Mouse (Mus musculus): ENCODE data around the gene Ptprt. TPM values are rescaled to one million over a fixed set of nuclear protein-coding genes. Genes with fewer than 3 reads are reported as not detected.
A peak's percentile ranks its signal among the peaks of the same experiment; 100 is the strongest.

The Ptprt gene
- total RNA-seq, 2 experiments from 2014 or later: 49.0 to 53.2 TPM

- no peak for DNase-seq (ENCODE audit: low spot score in 2 of 2)
Observed at GRCm38 (mm10) chr2:162001016-162001415, 659.9 kb downstream of the Ptprt start.

GRCm38 (mm10) chr2:161982311-161982710, 678.6 kb downstream of the Ptprt start:
- DNase-seq (ENCODE audit: low spot score in 2 of 2): peak in 1 of 2 experiments; percentile 19

GRCm38 (mm10) chr2:161961179-161962163, 699.5 kb downstream of the Ptprt start:
- peak in 1 of 2 experiments; percentile 10 for DNase-seq (ENCODE audit: low spot score in 2 of 2)

- DNase-seq (ENCODE audit: low spot score in 2 of 2): no peak
Observed at GRCm38 (mm10) chr2:161945424-161945823, 715.5 kb downstream of the Ptprt start.

GRCm38 (mm10) chr2:161944689-161945088, 716.3 kb downstream of the Ptprt start:
- DNase-seq (ENCODE audit: low spot score in 2 of 2): no peak

- no peak for DNase-seq (ENCODE audit: low spot score in 2 of 2)
Observed at GRCm38 (mm10) chr2:161941991-161942390, 719.0 kb downstream of the Ptprt start.

- DNase-seq (ENCODE audit: low spot score in 2 of 2): no peak
Observed at GRCm38 (mm10) chr2:161907214-161907613, 753.7 kb downstream of the Ptprt start.

- DNase-seq (ENCODE audit: low spot score in 2 of 2): no peak
Observed at GRCm38 (mm10) chr2:161902196-161902595, 758.8 kb downstream of the Ptprt start.

GRCm38 (mm10) chr2:161884446-161884845, 776.5 kb downstream of the Ptprt start:
- no peak for DNase-seq (ENCODE audit: low spot score in 2 of 2)

GRCm38 (mm10) chr2:161882580-161882979, 778.4 kb downstream of the Ptprt start:
- no peak for DNase-seq (ENCODE audit: low spot score in 2 of 2)

GRCm38 (mm10) chr2:161880941-161881340, 780.0 kb downstream of the Ptprt start:
- DNase-seq (ENCODE audit: low spot score in 2 of 2): no peak

GRCm38 (mm10) chr2:161865231-161865630, 795.7 kb downstream of the Ptprt start:
- DNase-seq (ENCODE audit: low spot score in 2 of 2): no peak

GRCm38 (mm10) chr2:161858813-161859212, 802.1 kb downstream of the Ptprt start:
- no peak for DNase-seq (ENCODE audit: low spot score in 2 of 2)

- no peak for DNase-seq (ENCODE audit: low spot score in 2 of 2)
Observed at GRCm38 (mm10) chr2:161858361-161858760, 802.6 kb downstream of the Ptprt start.

- DNase-seq (ENCODE audit: low spot score in 2 of 2): no peak
Observed at GRCm38 (mm10) chr2:161835001-161835400, 825.9 kb downstream of the Ptprt start.

GRCm38 (mm10) chr2:161833846-161834245, 827.1 kb downstream of the Ptprt start:
- DNase-seq (ENCODE audit: low spot score in 2 of 2): no peak

- DNase-seq (ENCODE audit: low spot score in 2 of 2): no peak
Observed at GRCm38 (mm10) chr2:161813326-161813725, 847.6 kb downstream of the Ptprt start.

GRCm38 (mm10) chr2:161808086-161808801, 852.7 kb downstream of the Ptprt start:
- peak; percentile 6 to 35 for DNase-seq (ENCODE audit: low spot score in 2 of 2)

- peak in 1 of 2 experiments; percentile 14 for DNase-seq (ENCODE audit: low spot score in 2 of 2)
Observed at GRCm38 (mm10) chr2:161806287-161807007, 854.5 kb downstream of the Ptprt start.

GRCm38 (mm10) chr2:161799946-161800345, 861.0 kb downstream of the Ptprt start:
- peak; percentile 50 to 82 for DNase-seq (ENCODE audit: low spot score in 2 of 2)

GRCm38 (mm10) chr2:161767528-161767927, 893.4 kb downstream of the Ptprt start:
- DNase-seq (ENCODE audit: low spot score in 2 of 2): peak in 1 of 2 experiments; percentile 34

Measured in layer of hippocampus, adult 18-20 months (tissue).